Mouse (Mus musculus): ENCODE measurements around the gene Ephb4. TPM values are rescaled to one million over a fixed set of nuclear protein-coding genes. Genes with fewer than 3 reads are reported as not detected.

The Ephb4 gene
- polyA plus RNA-seq, 1 experiment from 2014 or later: 37.6 TPM

GRCm38 (mm10) chr5:137414253-137414652, 64.3 kb downstream of the Ephb4 start:
- no peak overlapping the region for H3K4me3 ChIP-seq (replicated peaks)
- no peak overlapping the region for H3K9ac ChIP-seq
- WGBS: 29% methylated on average over 5 of the region's 5 CpGs
- no peaks in the 10 kb centered on the region for H3K9me3 ChIP-seq
- ATAC-seq: no peak
- no peaks in the 10 kb centered on the region for H3K27me3 ChIP-seq (replicated peaks)
- H3K36me3 ChIP-seq: no peaks in the 10 kb centered on the region
- H3K27ac ChIP-seq: no peak overlapping the region
- H3K4me2 ChIP-seq (replicated peaks): no peak overlapping the region
- peaks cover 6% of the 10 kb centered on the region; the same call in 1 of the 2 replicates for H3K4me1 ChIP-seq (replicated peaks)

DNA sequence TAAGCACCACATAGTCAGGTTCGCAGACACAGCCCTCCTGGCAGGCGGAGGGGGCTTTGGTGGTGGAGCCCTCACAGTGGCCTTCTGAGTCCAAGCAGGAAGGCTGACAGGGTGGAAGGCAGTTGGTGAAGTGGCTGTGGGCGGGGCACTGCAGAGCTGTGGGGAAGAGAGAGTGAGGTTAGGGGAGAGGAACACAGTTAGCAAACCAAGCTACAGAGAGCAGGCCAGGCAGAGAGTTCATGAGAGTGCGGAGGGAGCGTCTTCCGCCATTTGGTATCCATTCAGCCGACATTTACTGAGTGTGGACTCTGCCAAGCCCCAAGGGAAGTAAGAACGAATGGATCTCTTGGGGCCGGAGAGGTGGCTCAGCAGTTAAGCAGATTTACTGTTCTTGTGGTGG, 69.2 kb downstream of the Ephb4 start:
- peak; percentile 8; the same call in 1 of the 2 replicates for ATAC-seq
- Histone ChIP-seq H3K36me3 (no peaks in the 10 kb centered on the region), H3K27ac (0 out of 2 replicates have a peak overlapping the region, but pooled peaks have one; percentile 66), H3K27me3 (replicated peaks) (no peaks in the 10 kb centered on the region), H3K9me3 (no peaks in the 10 kb centered on the region), H3K4me1 (replicated peaks) (peaks cover 10% of the 10 kb centered on the region), H3K9ac (no peak overlapping the region), H3K4me3 (replicated peaks) (no peak overlapping the region), H3K4me2 (replicated peaks) (0 out of 2 replicates have a peak overlapping the region, but pooled peaks have one; percentile 19)
- WGBS: 60% methylated on average over 9 of the region's 9 CpGs

DNA sequence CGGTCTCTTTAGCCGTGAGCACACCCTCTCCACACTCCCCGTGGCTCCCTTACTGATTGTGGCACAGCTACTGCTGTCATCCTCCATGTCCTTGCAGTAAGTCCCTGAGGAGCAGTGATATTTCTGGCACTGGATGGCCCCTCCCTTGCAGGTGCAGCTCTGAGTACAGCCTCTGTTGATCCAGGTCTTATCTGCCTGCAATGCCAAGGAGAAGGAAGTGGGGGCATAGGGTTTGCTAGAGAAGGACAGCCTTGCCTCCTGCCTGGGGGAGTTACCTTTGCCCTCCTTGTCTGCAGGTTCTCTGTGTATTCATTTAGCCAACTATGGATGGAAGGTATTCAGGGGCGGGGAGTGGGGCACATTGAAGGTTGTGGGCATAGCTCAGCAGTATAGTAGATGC, 69.9 kb downstream of the Ephb4 start:
- no peaks in the 10 kb centered on the region for H3K36me3 ChIP-seq
- peaks cover 10% of the 10 kb centered on the region for H3K4me1 ChIP-seq (replicated peaks)
- H3K9me3 ChIP-seq: no peaks in the 10 kb centered on the region
- peak; percentile 89 for ATAC-seq
- peak overlapping the region; percentile 19; the same call in 1 of the 2 replicates for H3K4me2 ChIP-seq (replicated peaks)
- H3K27me3 ChIP-seq (replicated peaks): no peaks in the 10 kb centered on the region
- peak overlapping the region; percentile 66 for H3K27ac ChIP-seq
- WGBS: 50% methylated on average over 4 of the region's 4 CpGs
- H3K9ac ChIP-seq: no peak overlapping the region
- no peak overlapping the region for H3K4me3 ChIP-seq (replicated peaks)

DNA sequence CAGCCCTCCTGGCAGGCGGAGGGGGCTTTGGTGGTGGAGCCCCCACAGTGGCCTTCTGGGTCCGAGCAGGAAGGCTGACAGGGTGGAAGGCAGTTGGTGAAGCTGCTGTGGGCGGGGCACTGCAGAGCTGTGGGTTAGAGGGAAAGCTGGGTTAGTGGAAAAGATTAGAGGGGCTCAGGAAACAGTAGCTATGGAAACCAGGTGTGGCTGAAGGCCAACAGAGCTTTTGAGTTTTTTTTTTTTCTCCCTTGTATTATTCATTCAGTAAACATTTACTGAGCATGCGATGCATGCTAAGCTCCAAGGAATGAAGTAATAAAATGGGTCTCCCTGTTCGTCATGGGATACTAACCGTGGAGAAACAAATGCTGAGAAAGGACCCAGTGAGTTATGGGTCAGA, 75.7 kb downstream of the Ephb4 start:
- Histone ChIP-seq H3K4me2 (replicated peaks) (no peak overlapping the region), H3K9me3 (no peaks in the 10 kb centered on the region), H3K36me3 (no peaks in the 10 kb centered on the region), H3K4me1 (replicated peaks) (no peaks in the 10 kb centered on the region; the same call in 1 of the 2 replicates), H3K27ac (0 out of 2 replicates have a peak overlapping the region, but pooled peaks have one; percentile 33), H3K4me3 (replicated peaks) (no peak overlapping the region), H3K9ac (no peak overlapping the region), H3K27me3 (replicated peaks) (no peaks in the 10 kb centered on the region)
- ATAC-seq: peak; percentile 64
- WGBS: 38% methylated on average over 6 of the region's 6 CpGs

Other genes with a start within 250 kb of the Ephb4 start
- gene Trim56, start 233.9 kb upstream of the Ephb4 start, polyA plus RNA-seq (2015; fragmentation: Nextera tagmentation; extraction: Ambion mirVana): 7.5 and 8.4 TPM in 2 replicates
- gene Muc3, start 200.8 kb upstream of the Ephb4 start, polyA plus RNA-seq (2015; fragmentation: Nextera tagmentation; extraction: Ambion mirVana): 3.8 and 4.6 TPM in 2 replicates
- 15.3 and 15.4 TPM in 2 replicates for gene Muc3a, start 137.7 kb upstream of the Ephb4 start, polyA plus RNA-seq (2015; fragmentation: Nextera tagmentation; extraction: Ambion mirVana)
- 9.5 and 9.7 TPM in 2 replicates for gene Ache, start 62.6 kb upstream of the Ephb4 start, polyA plus RNA-seq (2015; fragmentation: Nextera tagmentation; extraction: Ambion mirVana)
- gene Ufsp1, start 55.5 kb upstream of the Ephb4 start, polyA plus RNA-seq (2015; fragmentation: Nextera tagmentation; extraction: Ambion mirVana): 7.8 and 8.5 TPM in 2 replicates
- gene Srrt, start 42.4 kb upstream of the Ephb4 start, polyA plus RNA-seq (2015; fragmentation: Nextera tagmentation; extraction: Ambion mirVana): 117 and 120 TPM in 2 replicates
- gene Trip6, start 35.7 kb upstream of the Ephb4 start, polyA plus RNA-seq (2015; fragmentation: Nextera tagmentation; extraction: Ambion mirVana): 63.9 and 64.8 TPM in 2 replicates
- gene Slc12a9, start 16.5 kb upstream of the Ephb4 start, polyA plus RNA-seq (2015; fragmentation: Nextera tagmentation; extraction: Ambion mirVana): 14.3 and 15.9 TPM in 2 replicates
- gene Zan, start 127.0 kb downstream of the Ephb4 start, polyA plus RNA-seq (2015; fragmentation: Nextera tagmentation; extraction: Ambion mirVana): 0.52 and 0.93 TPM in 2 replicates
- 60.4 and 64.2 TPM in 2 replicates for gene Pop7, start 152.4 kb downstream of the Ephb4 start, polyA plus RNA-seq (2015; fragmentation: Nextera tagmentation; extraction: Ambion mirVana)
- 8.4 and 10.4 TPM in 2 replicates for gene Gigyf1, start 168.4 kb downstream of the Ephb4 start, polyA plus RNA-seq (2015; fragmentation: Nextera tagmentation; extraction: Ambion mirVana)
- gene Epo, start 183.1 kb downstream of the Ephb4 start, polyA plus RNA-seq (2015; fragmentation: Nextera tagmentation; extraction: Ambion mirVana): 0.42 and 0.63 TPM in 2 replicates
- 341 and 386 TPM in 2 replicates for gene Gnb2, start 183.4 kb downstream of the Ephb4 start, polyA plus RNA-seq (2015; fragmentation: Nextera tagmentation; extraction: Ambion mirVana)
- 4.5 and 6.0 TPM in 2 replicates for gene Actl6b, start 203.4 kb downstream of the Ephb4 start, polyA plus RNA-seq (2015; fragmentation: Nextera tagmentation; extraction: Ambion mirVana)
- 0.97 and 1.1 TPM in 2 replicates for gene Tfr2, start 219.7 kb downstream of the Ephb4 start, polyA plus RNA-seq (2015; fragmentation: Nextera tagmentation; extraction: Ambion mirVana)